Mouse (Mus musculus) MEL (cell line): ENCODE data around the gene Mov10. TPM values are rescaled to one million over a fixed set of nuclear protein-coding genes. Genes with fewer than 3 reads are reported as not detected.

ENCODE experiments used
- DNase-seq: peaks from one replicate; pipeline ENCODE4 v3.0.0; 2011; ENCODE audit warnings: low read depth, low spot score
- H3K27ac ChIP-seq: 2 replicates; pipeline ENCODE4 v1.5.1; 2012; ENCODE audit warnings: low read depth, mild to moderate bottlenecking, control low read depth, low read length, moderate library complexity; ENCODE audit not compliant: control insufficient read depth
- H3K27me3 ChIP-seq, 2 experiments: fragments of 150-350 bp in 1 of 2; sonication (generic) in 1 of 2; 2 replicates each; pipeline ENCODE4 v1.6.1; 2012; ENCODE audit warnings: low read length in 2 of 2, mild to moderate bottlenecking in 2 of 2, improper control_type of control experiment in 1 of 2, moderate library complexity in 1 of 2; ENCODE audit not compliant: insufficient read depth in 2 of 2, control insufficient read depth in 1 of 2
- H3K36me3 ChIP-seq, 2 experiments: 2 replicates each; pipeline ENCODE4 v1.6.1; 2012 to 2014; ENCODE audit warnings: low read length in 2 of 2, improper control_type of control experiment in 1 of 2, inconsistent platforms in 1 of 2, mild to moderate bottlenecking in 1 of 2; ENCODE audit not compliant: insufficient read depth in 2 of 2, control insufficient read depth in 1 of 2
- H3K4me1 ChIP-seq, 2 experiments: fragments of 150-350 bp in 1 of 2; sonication (generic) in 1 of 2; 2 replicates each; pipeline ENCODE4 v1.6.1; 2012; ENCODE audit warnings: low read length in 2 of 2, improper control_type of control experiment in 1 of 2, mild to moderate bottlenecking in 1 of 2; ENCODE audit not compliant: insufficient read depth in 2 of 2, control insufficient read depth in 1 of 2
- H3K4me3 ChIP-seq, 2 experiments: fragments of 150-350 bp in 1 of 2; sonication (generic) in 1 of 2; 2 replicates each; pipeline ENCODE4 v1.5.1; 2012; ENCODE audit warnings: low read depth in 2 of 2, low read length in 2 of 2, mild to moderate bottlenecking in 2 of 2, moderate library complexity in 2 of 2, control low read depth in 1 of 2, improper control_type of control experiment in 1 of 2; ENCODE audit not compliant: control insufficient read depth in 1 of 2, insufficient read depth in 1 of 2
- H3K79me2 ChIP-seq: 2 replicates; pipeline ENCODE4 v1.6.1; 2012; ENCODE audit warnings: mild to moderate bottlenecking, low read length, moderate library complexity; ENCODE audit not compliant: control insufficient read depth, poor library complexity, insufficient read depth
- H3K9ac ChIP-seq: 2 replicates; pipeline ENCODE4 v1.6.1; 2012; ENCODE audit warnings: low read depth, mild to moderate bottlenecking, control low read depth, low read length, moderate library complexity; ENCODE audit not compliant: control insufficient read depth, poor library complexity, severe bottlenecking
- H3K9me3 ChIP-seq: fragments of 150-350 bp; sonication (generic); replicated peaks from 2 replicates; pipeline ENCODE4 v1.6.1; 2012; ENCODE audit warnings: mild to moderate bottlenecking, low read length, improper control_type of control experiment, moderate library complexity; ENCODE audit not compliant: insufficient read depth
- BHLHE40 ChIP-seq: IDR thresholded peaks from 2 replicates; pipeline ENCODE4 v1.6.1; 2012; ENCODE audit warnings: low read depth, mild to moderate bottlenecking, inconsistent platforms, low read length, improper control_type of control experiment, borderline replicate concordance
- E2F4 ChIP-seq: IDR thresholded peaks from 2 replicates; pipeline ENCODE4 v1.6.1; 2011; ENCODE audit warnings: low read depth, low read length, improper control_type of control experiment, borderline replicate concordance
- ELF1 ChIP-seq: IDR thresholded peaks from 2 replicates; pipeline ENCODE4 v1.6.1; 2014; ENCODE audit warnings: low read depth, mild to moderate bottlenecking, inconsistent platforms, low read length, improper control_type of control experiment, moderate library complexity
- EP300 ChIP-seq, 2 experiments: IDR thresholded peaks; 2 replicates each; pipeline ENCODE4 v1.6.1; 2011; ENCODE audit warnings: improper control_type of control experiment in 2 of 2, low read length in 2 of 2, low read depth in 1 of 2, mild to moderate bottlenecking in 1 of 2
- ETS1 ChIP-seq: IDR thresholded peaks from 2 replicates; pipeline ENCODE4 v1.6.1; 2012; ENCODE audit warnings: low read depth, mild to moderate bottlenecking, inconsistent platforms, low read length, improper control_type of control experiment, moderate library complexity
- GABPA ChIP-seq: IDR thresholded peaks from 2 replicates; pipeline ENCODE4 v1.6.1; 2012; ENCODE audit warnings: low read depth, mild to moderate bottlenecking, inconsistent platforms, low read length, improper control_type of control experiment, moderate library complexity
- GATA1 ChIP-seq: IDR thresholded peaks from 2 replicates; pipeline ENCODE4 v1.6.1; 2011; ENCODE audit warnings: low read depth, low read length, improper control_type of control experiment
- HCFC1 ChIP-seq: IDR thresholded peaks from 2 replicates; pipeline ENCODE4 v1.6.1; 2012; ENCODE audit warnings: low read depth, mild to moderate bottlenecking, inconsistent platforms, low read length, improper control_type of control experiment, moderate library complexity
- MAZ ChIP-seq: IDR thresholded peaks from 2 replicates; pipeline ENCODE4 v1.6.1; 2012; ENCODE audit warnings: low read depth, mild to moderate bottlenecking, inconsistent platforms, low read length, improper control_type of control experiment
- MEF2A ChIP-seq: IDR thresholded peaks from 2 replicates; pipeline ENCODE4 v1.6.1; 2014; ENCODE audit warnings: low read depth, mild to moderate bottlenecking, inconsistent platforms, low read length, improper control_type of control experiment; ENCODE audit not compliant: poor library complexity, insufficient replicate concordance, severe bottlenecking; ENCODE audit errors: extremely low read depth
- MYC ChIP-seq: IDR thresholded peaks from 2 replicates; pipeline ENCODE4 v1.6.1; 2011; ENCODE audit warnings: low read depth, mild to moderate bottlenecking, low read length, improper control_type of control experiment, moderate library complexity
- NELFE ChIP-seq: IDR thresholded peaks from 2 replicates; pipeline ENCODE4 v1.6.1; 2011; ENCODE audit warnings: low read depth, low read length, improper control_type of control experiment
- NRF1 ChIP-seq: IDR thresholded peaks from 2 replicates; pipeline ENCODE4 v1.6.1; 2014; ENCODE audit warnings: low read depth, mild to moderate bottlenecking, inconsistent platforms, low read length, improper control_type of control experiment, moderate library complexity; ENCODE audit not compliant: poor library complexity, insufficient read depth, severe bottlenecking
- POLR2AphosphoS2 ChIP-seq: IDR thresholded peaks from 2 replicates; pipeline ENCODE4 v1.6.1; 2011; ENCODE audit warnings: low read length, improper control_type of control experiment
- POLR2AphosphoS5 ChIP-seq: IDR thresholded peaks from 2 replicates; pipeline ENCODE4 v1.6.1; 2012; ENCODE audit warnings: low read depth, borderline replicate concordance, mild to moderate bottlenecking, inconsistent platforms, low read length, moderate library complexity, mixed read lengths
- RAD21 ChIP-seq: IDR thresholded peaks from 2 replicates; pipeline ENCODE4 v1.6.1; 2011; ENCODE audit warnings: mild to moderate bottlenecking, low read depth, low read length, improper control_type of control experiment
- TAL1 ChIP-seq: IDR thresholded peaks from 2 replicates; pipeline ENCODE4 v1.6.1; 2012; ENCODE audit warnings: mild to moderate bottlenecking, inconsistent platforms, low read length, moderate library complexity, mixed read lengths
- TBP ChIP-seq: IDR thresholded peaks from 2 replicates; pipeline ENCODE4 v1.8.0; 2011; ENCODE audit warnings: low read depth, low read length, improper control_type of control experiment
- TCF12 ChIP-seq: IDR thresholded peaks from 2 replicates; pipeline ENCODE4 v1.6.1; 2014; ENCODE audit warnings: low read depth, mild to moderate bottlenecking, inconsistent platforms, low read length, improper control_type of control experiment, moderate library complexity
- USF2 ChIP-seq, 2 experiments: IDR thresholded peaks; 2 replicates each; pipeline ENCODE4 v1.6.1; 2011 to 2012; ENCODE audit warnings: improper control_type of control experiment in 2 of 2, low read length in 2 of 2, borderline replicate concordance in 1 of 2, inconsistent platforms in 1 of 2, low read depth in 1 of 2, mild to moderate bottlenecking in 1 of 2; ENCODE audit not compliant: insufficient read depth in 1 of 2
- ZKSCAN1 ChIP-seq: IDR thresholded peaks from 2 replicates; pipeline ENCODE4 v1.6.1; 2012; ENCODE audit warnings: low read depth, mild to moderate bottlenecking, inconsistent platforms, low read length, improper control_type of control experiment, moderate library complexity
- ZMIZ1 ChIP-seq: IDR thresholded peaks from 2 replicates; pipeline ENCODE4 v1.6.1; 2012; ENCODE audit warnings: low read depth, mild to moderate bottlenecking, inconsistent platforms, low read length, improper control_type of control experiment, moderate library complexity
- ZNF384 ChIP-seq: IDR thresholded peaks from 2 replicates; pipeline ENCODE4 v1.6.1; 2012; ENCODE audit warnings: low read depth, mild to moderate bottlenecking, inconsistent platforms, low read length, improper control_type of control experiment
- polyA plus RNA-seq, 2 experiments: library from polyadenylated mRNA; stranded (reverse) in 1 of 2; unstranded in 1 of 2; fragments of >175 nt in 1 of 2; fragments of >200 nt in 1 of 2; gene quantifications; 2 replicates each; pipeline versions ENCODE4 v1.2.1 to v1.2.4; 2012; ENCODE audit warnings: low replicate concordance in 2 of 2, low read depth in 1 of 2; ENCODE audit not compliant: insufficient read length in 2 of 2, insufficient read depth in 1 of 2, missing spikeins in 1 of 2
- total RNA-seq: library from RNA; depleted of rRNA; stranded (reverse); fragments of 300-350 nt; gene quantifications from 2 replicates; pipeline ENCODE4 v1.2.3, GENCODE M21; 2012

Mov10 gene
- total and polyA plus RNA-seq, 3 experiments: 7.1 to 32.5 TPM; not detected in 1

- Histone ChIP-seq H3K27me3 (no peaks in the 10 kb centered on the region), H3K4me1 (0 out of 4 replicates have a peak, but pooled peaks cover 0 to 5% of the 10 kb centered on the region in 2 experiments), H3K27ac (no peak overlapping the region), H3K79me2 (no peaks in the 10 kb centered on the region), H3K9me3 (no peaks in the 10 kb centered on the region), H3K36me3 (no peaks in the 10 kb centered on the region), H3K4me3 (no peak overlapping the region), H3K9ac (no peak overlapping the region)
- DNase-seq: no peak
- TF ChIP-seq TBP (no peak), USF2 (IDR thresholded peaks at IDR 0.05; ENCODE audit: borderline replicate concordance in 1 of 2, insufficient read depth in 1 of 2, low read depth in 1 of 2, low read length in 2 of 2) (no peak), NRF1 (no peak), POLR2AphosphoS5 (no peak), E2F4 (no peak), ZNF384 (no peak), RAD21 (no peak), MEF2A (no peak), NELFE (no peak), ZMIZ1 (no peak), POLR2AphosphoS2 (no peak), EP300 (IDR thresholded peaks at IDR 0.05; ENCODE audit: low read depth in 1 of 2, low read length in 2 of 2) (no peak), MYC (no peak), ELF1 (no peak), TCF12 (no peak)
These were observed 6.6 kb downstream of the Mov10 start for GRCm38 (mm10) chr3:104811752-104812151.

- TF ChIP-seq ZMIZ1 (no peak), TAL1 (no peak), MAZ (no peak), GABPA (no peak), ZKSCAN1 (no peak), BHLHE40 (no peak), GATA1 (no peak), ETS1 (no peak), POLR2AphosphoS5 (no peak), HCFC1 (no peak), NRF1 (no peak), NELFE (no peak)
- Histone ChIP-seq H3K9ac (no peak overlapping the region), H3K27ac (no peak overlapping the region), H3K79me2 (no peaks in the 10 kb centered on the region), H3K9me3 (no peaks in the 10 kb centered on the region), H3K4me3 (no peak overlapping the region), H3K4me1 (no peaks in the 10 kb centered on the region), H3K36me3 (peaks cover 0 to 2% of the 10 kb centered on the region in 2 experiments; a peak in 1 of 4 replicates), H3K27me3 (no peaks in the 10 kb centered on the region)
- no peak for DNase-seq
These were observed 12.8 kb downstream of the Mov10 start for GRCm38 (mm10) chr3:104805539-104805938.
